Mouse (Mus musculus): Measurements from ENCODE around the gene Sema4g. TPM values are rescaled to one million over a fixed set of nuclear protein-coding genes. Genes with fewer than 3 reads are reported as not detected.

Gene Sema4g
- polyA plus RNA-seq, 1 experiment: 0.53 TPM

GRCm38 (mm10) chr19:45020348-45020747, 31.4 kb downstream of the Sema4g start:
- H3K36me3 ChIP-seq (replicated peaks; ENCODE audit: low read length): peaks cover 47% of the 10 kb centered on the region
- peaks cover 70% of the 10 kb centered on the region for H3K4me1 ChIP-seq
- TF ChIP-seq GATA1 (IDR thresholded peaks at IDR 0.05; ENCODE audit: borderline replicate concordance, low read length) (no peak), FLI1 (IDR thresholded peaks at IDR 0.05; ENCODE audit: low read length) (no peak)
- no peak overlapping the region for H3K4me3 ChIP-seq (replicated peaks)
- H3K27me3 ChIP-seq (replicated peaks): no peaks in the 10 kb centered on the region
- no peaks in the 10 kb centered on the region for H3K9me3 ChIP-seq

GRCm38 (mm10) chr19:45021362-45021761, 32.5 kb downstream of the Sema4g start:
- Histone ChIP-seq H3K36me3 (replicated peaks; ENCODE audit: low read length) (peaks cover 57% of the 10 kb centered on the region), H3K27me3 (replicated peaks) (no peaks in the 10 kb centered on the region), H3K4me1 (peaks cover 65% of the 10 kb centered on the region), H3K4me3 (replicated peaks) (no peak overlapping the region), H3K9me3 (no peaks in the 10 kb centered on the region)
- TF ChIP-seq GATA1 (IDR thresholded peaks at IDR 0.05; ENCODE audit: borderline replicate concordance, low read length) (no peak), FLI1 (IDR thresholded peaks at IDR 0.05; ENCODE audit: low read length) (no peak)

- TF ChIP-seq GATA1 (IDR thresholded peaks at IDR 0.05; ENCODE audit: borderline replicate concordance, low read length) (no peak), FLI1 (IDR thresholded peaks at IDR 0.05; ENCODE audit: low read length) (no peak)
- H3K4me1 ChIP-seq: peaks cover 45% of the 10 kb centered on the region
- H3K36me3 ChIP-seq (replicated peaks; ENCODE audit: low read length): peaks cover 77% of the 10 kb centered on the region
- no peaks in the 10 kb centered on the region for H3K9me3 ChIP-seq
- H3K4me3 ChIP-seq (replicated peaks): no peak overlapping the region
- peaks cover 5% of the 10 kb centered on the region for H3K27me3 ChIP-seq (replicated peaks)
These were observed 35.1 kb downstream of the Sema4g start for GRCm38 (mm10) chr19:45023993-45024392.

- Histone ChIP-seq H3K4me1 (peaks cover 41% of the 10 kb centered on the region), H3K9me3 (no peaks in the 10 kb centered on the region), H3K4me3 (replicated peaks) (no peak overlapping the region), H3K27me3 (replicated peaks) (peaks cover 7% of the 10 kb centered on the region), H3K36me3 (replicated peaks; ENCODE audit: low read length) (peaks cover 74% of the 10 kb centered on the region)
- TF ChIP-seq FLI1 (IDR thresholded peaks at IDR 0.05; ENCODE audit: low read length): no peak
These were observed 35.9 kb downstream of the Sema4g start for GRCm38 (mm10) chr19:45024775-45025174.

- H3K36me3 ChIP-seq (replicated peaks; ENCODE audit: low read length): peaks cover 66% of the 10 kb centered on the region
- TF ChIP-seq GATA1 (IDR thresholded peaks at IDR 0.05; ENCODE audit: borderline replicate concordance, low read length): no peak
- no peak for TF ChIP-seq FLI1 (IDR thresholded peaks at IDR 0.05; ENCODE audit: low read length)
These were observed 37.2 kb downstream of the Sema4g start for GRCm38 (mm10) chr19:45025937-45026568.

DNA sequence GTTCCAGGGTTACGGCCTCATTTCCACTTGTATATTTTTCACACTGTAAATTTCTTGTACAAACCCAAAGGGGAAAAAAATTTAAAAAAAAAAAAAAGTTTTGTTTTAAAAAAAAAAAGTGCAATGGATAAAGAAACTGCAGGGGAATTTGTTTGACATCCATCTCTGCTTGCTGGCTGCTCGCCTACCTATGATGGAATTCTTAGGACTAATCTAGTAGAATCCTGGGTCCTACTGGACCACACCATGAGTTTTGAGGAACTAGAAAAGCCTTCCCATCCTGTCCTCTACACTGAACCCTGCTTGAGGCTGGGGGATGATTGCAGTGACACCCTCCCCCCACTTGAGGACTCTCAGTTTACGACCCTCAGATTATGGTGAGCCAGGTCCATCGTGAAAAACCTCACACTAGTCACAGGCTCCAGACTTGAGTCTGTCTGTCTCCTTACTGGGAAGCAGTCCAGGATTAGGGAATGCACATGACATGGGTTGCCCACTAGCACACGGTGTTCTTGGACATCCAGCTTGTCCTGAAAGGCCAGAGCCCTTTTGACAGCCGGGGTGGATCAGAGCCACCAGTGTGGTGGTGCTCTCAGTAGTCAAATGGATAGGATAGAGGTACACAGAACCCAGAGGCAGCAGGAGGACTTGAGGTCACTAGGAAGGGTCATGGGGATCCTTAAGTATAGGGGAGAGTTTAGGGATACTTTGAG, 38.2 kb downstream of the Sema4g start:
- Histone ChIP-seq H3K4me3 (replicated peaks) (no peak overlapping the region), H3K27me3 (replicated peaks) (peaks cover 7% of the 10 kb centered on the region), H3K9me3 (no peaks in the 10 kb centered on the region), H3K36me3 (replicated peaks; ENCODE audit: low read length) (peaks cover 56% of the 10 kb centered on the region), H3K4me1 (peaks cover 46% of the 10 kb centered on the region)
- TF ChIP-seq FLI1 (IDR thresholded peaks at IDR 0.05; ENCODE audit: low read length) (no peak), GATA1 (IDR thresholded peaks at IDR 0.05; ENCODE audit: borderline replicate concordance, low read length) (no peak)

More at GRCm38 (mm10) chr19:45025937-45026568, 37.2 kb downstream of the Sema4g start:
- Histone ChIP-seq H3K4me1 (peaks cover 42% of the 10 kb centered on the region), H3K4me3 (replicated peaks) (no peak overlapping the region), H3K27me3 (replicated peaks) (peaks cover 7% of the 10 kb centered on the region), H3K9me3 (no peaks in the 10 kb centered on the region)

- TF ChIP-seq FLI1 (IDR thresholded peaks at IDR 0.05; ENCODE audit: low read length) (no peak), GATA1 (IDR thresholded peaks at IDR 0.05; ENCODE audit: borderline replicate concordance, low read length) (no peak)
- Histone ChIP-seq H3K36me3 (replicated peaks; ENCODE audit: low read length) (peaks cover 49% of the 10 kb centered on the region), H3K4me1 (peaks cover 48% of the 10 kb centered on the region), H3K9me3 (no peaks in the 10 kb centered on the region), H3K4me3 (replicated peaks) (no peak overlapping the region), H3K27me3 (replicated peaks) (peaks cover 7% of the 10 kb centered on the region)
These were observed 38.9 kb downstream of the Sema4g start for GRCm38 (mm10) chr19:45027848-45028247.

- Histone ChIP-seq H3K9me3 (no peaks in the 10 kb centered on the region), H3K4me3 (replicated peaks) (no peak overlapping the region), H3K27me3 (replicated peaks) (peaks cover 7% of the 10 kb centered on the region), H3K36me3 (replicated peaks; ENCODE audit: low read length) (peaks cover 44% of the 10 kb centered on the region), H3K4me1 (peaks cover 44% of the 10 kb centered on the region)
- TF ChIP-seq GATA1 (IDR thresholded peaks at IDR 0.05; ENCODE audit: borderline replicate concordance, low read length): no peak
- no peak for TF ChIP-seq FLI1 (IDR thresholded peaks at IDR 0.05; ENCODE audit: low read length)
These were observed 39.8 kb downstream of the Sema4g start for GRCm38 (mm10) chr19:45028746-45029145.

DNA sequence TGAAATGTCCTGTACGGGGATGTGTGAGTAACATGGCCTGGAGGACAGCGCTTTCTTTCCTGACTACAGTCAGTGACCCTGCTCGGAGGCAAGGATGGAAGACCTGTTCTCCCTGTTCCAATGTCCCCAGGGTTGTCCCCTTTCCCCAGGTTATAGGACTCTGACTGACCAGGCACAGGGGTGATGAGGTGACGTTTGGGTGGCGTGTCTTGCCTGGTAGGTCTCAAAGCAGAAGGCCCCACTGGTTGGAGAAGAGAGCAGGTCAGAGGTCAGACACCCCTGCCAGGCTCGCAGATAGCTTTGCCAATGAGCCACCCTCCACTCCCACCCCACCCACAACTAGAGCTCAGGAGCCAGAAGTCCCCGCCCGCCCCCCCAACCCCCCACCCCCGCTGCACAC, 40.7 kb downstream of the Sema4g start:
- Histone ChIP-seq H3K9me3 (no peaks in the 10 kb centered on the region), H3K4me1 (peaks cover 39% of the 10 kb centered on the region), H3K27me3 (replicated peaks) (peaks cover 7% of the 10 kb centered on the region), H3K36me3 (replicated peaks; ENCODE audit: low read length) (peaks cover 37% of the 10 kb centered on the region), H3K4me3 (replicated peaks) (no peak overlapping the region)
- TF ChIP-seq GATA1 (IDR thresholded peaks at IDR 0.05; ENCODE audit: borderline replicate concordance, low read length) (no peak), FLI1 (IDR thresholded peaks at IDR 0.05; ENCODE audit: low read length) (no peak)

DNA sequence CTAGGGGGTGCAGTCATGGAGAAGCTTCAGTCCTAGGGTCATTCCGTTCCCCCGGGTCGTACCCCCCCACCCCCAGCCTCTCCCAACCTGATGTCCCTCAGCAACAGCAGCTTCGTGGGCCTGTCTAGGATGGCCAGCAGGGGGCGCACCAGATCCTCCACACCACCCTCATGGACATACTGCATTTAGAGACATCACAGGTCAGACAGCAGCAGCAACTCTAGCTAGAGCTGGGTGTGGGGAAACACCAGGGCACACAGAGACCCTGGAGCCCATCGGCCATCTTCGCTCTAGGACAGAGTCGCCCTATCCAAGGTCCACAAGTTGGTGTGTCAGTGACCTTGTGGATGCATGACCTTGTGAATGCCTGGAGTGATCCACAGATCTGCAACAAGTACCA, 41.2 kb downstream of the Sema4g start:
- TF ChIP-seq FLI1 (IDR thresholded peaks at IDR 0.05; ENCODE audit: low read length) (no peak), GATA1 (IDR thresholded peaks at IDR 0.05; ENCODE audit: borderline replicate concordance, low read length) (no peak)
- no peaks in the 10 kb centered on the region for H3K9me3 ChIP-seq
- peaks cover 36% of the 10 kb centered on the region for H3K4me1 ChIP-seq
- peaks cover 32% of the 10 kb centered on the region for H3K36me3 ChIP-seq (replicated peaks; ENCODE audit: low read length)
- peak overlapping the region; percentile 91 for H3K4me3 ChIP-seq (replicated peaks)
- H3K27me3 ChIP-seq (replicated peaks): peaks cover 10% of the 10 kb centered on the region

Data from megakaryocyte, embryonic 14.5 days (primary cell).